Mouse (Mus musculus): ENCODE measurements around the gene Ripply1. TPM values are rescaled to one million over a fixed set of nuclear protein-coding genes. Genes with fewer than 3 reads are reported as not detected.

The Ripply1 gene
- not detected for total RNA-seq (2023)

DNA sequence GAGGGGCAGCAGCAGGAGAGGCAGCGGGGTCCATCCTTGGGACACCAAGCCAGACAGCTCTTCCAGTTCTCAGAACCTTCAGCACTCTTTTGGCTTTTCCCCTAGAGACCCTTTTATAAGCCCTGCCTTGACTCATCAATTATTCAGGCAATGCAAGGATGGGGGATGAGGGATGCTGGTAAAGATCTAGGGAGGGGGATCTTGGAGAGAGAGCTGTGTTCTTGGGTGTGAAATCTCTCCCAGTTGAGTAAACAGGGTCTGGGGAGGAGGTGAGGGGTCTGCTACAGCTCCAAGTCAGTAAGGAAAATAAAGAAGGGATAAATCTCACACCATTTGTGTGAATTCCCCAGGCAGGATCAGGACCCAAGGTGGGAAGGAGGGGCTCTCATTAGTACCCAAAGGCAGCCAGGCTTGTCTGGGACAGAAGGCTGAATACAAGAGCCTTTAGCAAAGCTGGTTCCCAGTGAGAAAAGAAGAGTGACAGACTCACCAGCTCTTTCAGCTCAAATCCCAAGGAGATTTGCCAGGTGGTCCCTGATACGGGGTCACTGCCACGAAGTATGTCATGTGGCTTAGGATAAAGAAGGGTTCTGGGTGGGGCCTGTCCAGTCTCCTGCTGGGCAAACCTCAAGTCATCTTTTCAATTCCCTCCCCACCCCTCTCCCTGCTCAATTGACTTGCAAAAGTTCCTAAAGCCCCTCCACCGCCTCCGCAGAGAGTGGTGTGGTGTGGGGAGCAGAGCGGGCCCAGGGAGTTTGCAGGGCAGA is at the start of gene Ripply1:
TSS of gene Ripply1 (minus strand) at position 76 of the 767 bp plus-strand sequence.

DNA sequence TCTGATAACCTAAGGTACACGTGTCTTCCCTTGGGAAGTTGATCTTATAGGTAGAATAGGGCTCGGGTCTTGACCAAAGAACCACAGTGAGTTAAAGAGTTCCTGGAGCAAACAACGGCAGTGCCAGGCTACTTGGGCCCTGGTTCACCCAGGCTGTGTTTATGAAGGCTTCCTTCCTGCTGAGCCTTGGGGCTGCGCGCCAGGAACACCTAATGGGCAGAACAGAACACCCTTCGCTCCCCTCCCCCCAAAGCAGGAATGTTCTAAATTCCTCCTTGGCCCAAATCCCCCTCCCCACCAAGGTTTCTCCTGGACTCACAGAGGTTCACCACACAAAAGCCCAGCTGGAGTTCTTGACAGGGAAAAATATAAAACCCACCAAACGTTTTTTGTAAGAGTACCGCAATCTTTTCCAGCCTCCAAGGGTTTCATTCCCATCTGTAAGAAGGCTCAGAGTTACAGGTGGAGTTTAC is 18.3 kb upstream of the Ripply1 start, which contains the start of gene Cldn2:
TSS of gene Cldn2 (plus strand) at position 423 of the 473 bp plus-strand sequence.

Other genes with a start within 250 kb of the Ripply1 start
- gene Rnf128, start 219.0 kb downstream of the Ripply1 start, total RNA-seq (2023) = not detected
- gene Tbc1d8b, start 97.4 kb downstream of the Ripply1 start, total RNA-seq (2023) = 1 to 10 TPM; 6.7 to 10.0 TPM
- gene Gm15013, start 67.9 kb downstream of the Ripply1 start, total RNA-seq (2023) = not detected
- gene Cldn2, start 18.5 kb upstream of the Ripply1 start, total RNA-seq (2023) = not detected
- gene Morc4, start 89.3 kb upstream of the Ripply1 start, total RNA-seq (2023) = not detected
- 10 to 100 TPM; 27.7 to 27.9 TPM for gene Rbm41, start 216.2 kb upstream of the Ripply1 start, total RNA-seq (2023)

All from B cell, adult 67 days (primary cell).